Mouse (Mus musculus) neural tube, embryonic 10.5 days (tissue): ENCODE measurements at regions not wholly inside any gene's neighbourhood (a gene's known extent, or its start where the extent isn't known, plus 50 kb on each side); places are given as distances from the start of the nearest gene placed in this dataset.
"Not testable (repeated sequence)": the region's sequence is repeated elsewhere in the genome, so short reads cannot be mapped to it uniquely, and the experiment has no call there.

ENCODE experiments used
- DNase-seq: peaks from one replicate; pipeline ENCODE4 v3.0.0-alpha.2; 2017; ENCODE audit warnings: low spot score; ENCODE audit errors: extremely low spot score

GRCm38 (mm10) chr17:91466822-91467221 lies 374.0 kb upstream of the Nrxn1 start:
- no peak for DNase-seq

GRCm38 (mm10) chr17:91451711-91452110 lies 358.8 kb upstream of the Nrxn1 start:
- no peak for DNase-seq

- not testable (repeated sequence) for DNase-seq
Measured at GRCm38 (mm10) chr17:91431780-91432720, 339.2 kb upstream of the Nrxn1 start.

DNA sequence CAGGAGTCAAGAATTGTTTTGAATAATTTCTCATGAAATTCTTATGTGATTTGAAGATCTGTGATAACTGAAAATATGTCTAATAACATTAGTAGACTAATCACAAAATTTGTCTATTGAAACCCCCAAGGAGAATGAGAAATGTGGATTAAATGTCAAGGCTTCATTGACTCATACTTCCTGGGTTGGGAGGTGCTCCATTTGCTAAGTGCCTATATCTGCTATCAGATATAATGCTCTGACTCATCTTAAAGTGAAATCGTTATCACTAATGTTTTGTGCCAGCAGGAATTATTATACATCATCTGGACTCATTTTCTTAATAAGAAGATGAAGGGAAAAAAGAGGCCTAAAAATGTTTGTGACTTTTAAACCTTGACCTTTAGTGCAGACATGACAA lies 337.5 kb upstream of the Nrxn1 start:
- DNase-seq, result no peak

DNA sequence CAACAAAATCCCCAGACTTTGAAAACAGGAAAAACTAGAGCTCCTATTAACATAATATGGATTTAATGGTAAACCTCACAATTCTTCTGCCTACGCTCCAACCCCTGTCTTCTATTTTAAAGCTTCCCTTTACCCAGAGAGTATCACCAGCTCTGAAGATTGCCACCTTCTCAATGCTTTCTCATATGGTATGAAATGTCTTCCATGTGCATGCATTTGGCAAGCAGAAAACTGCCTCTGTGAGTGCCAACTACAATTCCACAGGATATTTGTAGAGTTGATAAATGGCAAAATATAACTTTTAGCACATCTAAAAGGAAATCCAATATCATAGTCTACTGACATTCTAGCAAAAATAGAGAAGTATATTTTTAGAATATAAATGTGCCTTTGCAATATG lies 332.2 kb upstream of the Nrxn1 start:
- no peak for DNase-seq

GRCm38 (mm10) chr17:91418582-91418981 lies 325.7 kb upstream of the Nrxn1 start:
- no peak for DNase-seq

DNA sequence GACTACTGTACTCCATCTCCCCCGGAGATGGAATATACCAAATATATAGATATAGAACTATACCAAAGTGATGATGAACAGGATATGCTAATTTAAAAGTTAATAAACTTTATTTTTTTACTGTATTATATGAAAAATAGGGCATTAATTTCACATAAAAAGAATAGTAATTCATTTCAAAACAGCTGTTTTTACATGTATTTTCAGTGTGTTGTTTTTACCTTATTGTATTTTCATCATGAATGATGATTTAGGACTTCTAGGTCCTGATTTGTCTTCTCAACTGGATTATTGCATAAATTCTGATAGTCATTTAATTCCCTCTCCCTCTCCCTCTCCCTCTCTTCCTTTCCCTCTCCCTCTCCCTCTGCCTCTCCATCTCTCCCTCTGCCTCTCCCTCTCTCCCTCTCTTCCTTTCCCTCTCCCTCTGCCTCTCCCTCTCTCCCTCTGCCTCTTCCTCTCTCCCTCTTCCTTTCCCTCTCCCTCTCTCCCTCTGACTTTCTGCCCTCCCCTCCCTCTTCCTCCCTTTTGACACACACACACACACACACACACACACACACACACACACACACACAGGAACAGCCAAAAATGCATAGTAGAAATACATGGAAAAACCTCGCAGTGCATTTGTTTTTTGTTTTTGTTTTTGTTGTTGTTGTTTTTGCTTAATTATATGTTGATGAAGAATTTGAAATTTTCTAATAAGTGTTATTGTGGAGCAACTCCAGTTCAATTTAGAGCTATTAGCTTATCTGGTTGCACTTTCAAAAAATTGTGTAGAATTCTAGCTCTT lies 298.3 kb upstream of the Nrxn1 start:
- no peak for DNase-seq

GRCm38 (mm10) chr17:91389937-91390623 lies 297.2 kb upstream of the Nrxn1 start:
- not testable (repeated sequence) for DNase-seq

DNA sequence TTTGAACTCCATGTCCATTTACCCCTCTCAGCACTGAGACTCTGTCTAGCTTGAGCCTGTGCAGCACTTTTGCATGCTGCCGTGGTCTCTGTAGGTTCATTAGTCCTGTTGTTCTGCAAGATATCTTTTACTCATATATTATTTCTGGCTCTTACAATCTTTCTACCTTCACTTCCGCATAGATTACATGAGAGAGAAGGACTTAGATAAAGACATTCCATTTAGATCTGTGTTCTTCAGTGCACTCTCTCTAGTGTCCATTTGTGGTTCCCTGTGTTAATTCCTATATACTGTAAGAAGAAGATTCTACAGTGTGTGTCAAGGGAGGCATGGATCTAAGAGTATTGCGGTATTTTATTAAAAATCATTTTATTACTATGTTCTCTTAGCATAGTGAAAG lies 295.6 kb upstream of the Nrxn1 start:
- DNase-seq, result no peak

DNA sequence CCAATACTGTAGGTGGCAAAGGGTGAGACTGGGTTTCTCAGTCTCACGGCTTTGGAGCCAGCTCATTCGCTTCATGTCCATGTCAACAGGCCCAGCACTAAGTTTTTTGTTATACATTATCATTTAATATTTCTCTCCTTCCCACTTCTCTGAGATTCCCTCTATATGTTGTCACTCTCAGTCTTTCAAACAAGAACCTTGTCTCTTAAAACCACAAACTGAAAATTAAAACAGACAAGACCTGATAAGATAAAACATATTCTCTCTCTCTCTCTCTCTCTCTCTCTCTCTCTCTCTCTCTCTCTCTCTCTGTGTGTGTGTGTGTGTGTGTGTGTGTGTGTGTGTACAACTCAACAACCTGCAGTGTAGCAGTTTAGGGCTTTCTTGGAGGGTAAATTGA lies 295.2 kb upstream of the Nrxn1 start:
- DNase-seq, result no peak

DNA sequence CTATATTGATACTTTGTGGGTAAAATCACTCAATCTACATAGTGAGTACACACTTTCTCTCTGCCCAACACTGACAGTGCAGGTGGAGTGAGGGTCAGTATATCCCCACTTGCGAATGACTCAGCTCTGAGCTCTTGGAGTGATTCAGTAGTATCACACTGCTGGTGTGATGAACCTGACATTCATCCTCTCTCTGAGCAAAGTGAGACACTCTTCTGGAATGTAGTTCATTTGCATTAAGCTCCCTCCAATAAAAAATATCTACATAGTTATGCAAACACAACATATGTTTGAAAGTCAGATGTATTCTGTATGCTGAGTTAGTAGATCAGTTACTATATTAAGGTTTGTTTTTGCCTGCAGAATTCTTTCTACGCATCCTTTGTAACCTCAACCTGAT lies 293.1 kb upstream of the Nrxn1 start:
- no peak for DNase-seq

- no peak for DNase-seq
Measured at GRCm38 (mm10) chr17:91368156-91368555, 275.3 kb upstream of the Nrxn1 start.

GRCm38 (mm10) chr17:91361261-91361660 lies 268.4 kb upstream of the Nrxn1 start:
- DNase-seq, result no peak

GRCm38 (mm10) chr17:91352107-91352506 lies 259.2 kb upstream of the Nrxn1 start:
- no peak for DNase-seq

GRCm38 (mm10) chr17:91336882-91337281 lies 244.0 kb upstream of the Nrxn1 start:
- no peak for DNase-seq

GRCm38 (mm10) chr17:91333790-91334189 lies 240.9 kb upstream of the Nrxn1 start:
- no peak for DNase-seq

DNA sequence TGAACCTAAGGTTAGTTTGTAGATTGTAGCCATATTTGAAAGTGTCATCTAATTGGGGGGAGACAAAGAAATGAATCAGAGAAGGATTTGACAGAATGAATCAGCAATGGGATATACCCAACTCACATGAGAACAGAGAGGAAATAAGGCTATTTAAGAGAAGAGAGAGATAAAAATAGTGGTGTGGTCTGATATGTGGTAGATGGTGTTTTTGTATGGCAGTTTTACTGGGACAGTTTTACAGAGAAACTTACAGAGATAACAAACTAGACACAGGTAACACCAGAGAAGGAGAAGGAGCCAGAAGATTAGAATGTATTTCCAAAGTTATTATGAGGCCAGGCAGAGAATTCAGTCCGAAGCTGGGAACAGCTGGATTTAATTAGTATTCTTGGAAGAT lies 240.3 kb upstream of the Nrxn1 start:
- no peak for DNase-seq

- no peak for DNase-seq
Measured at GRCm38 (mm10) chr17:91324377-91324776, 231.5 kb upstream of the Nrxn1 start.

- no peak for DNase-seq
Measured at GRCm38 (mm10) chr17:91286875-91287274, 194.0 kb upstream of the Nrxn1 start.

DNA sequence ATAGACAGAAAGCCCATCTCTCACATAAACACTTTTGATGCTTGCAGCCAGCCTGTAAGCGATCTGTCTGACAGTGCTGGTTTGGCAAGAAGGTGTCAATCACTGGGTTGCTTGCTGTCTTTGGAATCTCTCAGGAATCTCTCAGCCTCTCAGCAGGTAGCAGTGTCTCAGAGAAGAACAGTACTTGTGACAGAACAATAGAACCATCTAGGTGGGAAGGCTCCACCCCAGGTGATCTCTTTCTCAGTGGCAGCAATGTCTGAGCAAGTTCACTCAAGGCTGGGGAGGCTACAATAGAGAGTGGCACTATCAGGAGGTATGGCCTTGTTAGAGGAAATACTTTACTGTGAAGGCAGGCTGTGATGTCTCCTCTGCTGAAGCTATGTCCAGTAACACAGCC lies 181.5 kb upstream of the Nrxn1 start:
- DNase-seq, result no peak

DNA sequence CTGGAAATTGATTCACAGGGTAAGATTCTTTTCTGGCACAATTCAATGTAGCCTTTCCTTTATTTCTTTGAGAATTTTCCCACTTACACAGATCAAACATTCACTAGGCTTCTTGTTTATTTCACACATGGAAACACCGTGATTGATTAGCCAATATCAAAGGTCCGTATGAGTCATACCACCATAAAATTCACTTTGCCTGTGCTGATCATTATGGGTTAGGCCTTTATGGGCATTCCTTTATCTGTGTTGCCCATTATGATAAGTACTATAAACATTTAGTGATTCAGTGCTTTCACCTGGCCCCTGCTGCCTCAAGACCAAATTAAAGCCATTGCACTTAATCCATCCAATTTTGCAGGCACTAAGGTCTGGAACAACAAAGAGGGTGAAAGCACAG lies 145.8 kb upstream of the Nrxn1 start:
- DNase-seq, result no peak

GRCm38 (mm10) chr17:91236653-91237052 lies 143.8 kb upstream of the Nrxn1 start:
- not testable (repeated sequence) for DNase-seq
